Mouse (Mus musculus) mouse embryonic stem cell (cell line): Measurements from ENCODE around the gene Bpifa1.

ENCODE experiments used
- in situ Hi-C, 2 experiments: fragments of 300-500 bp; cut with MboI; formaldehyde crosslinking; loops; 1 replicate in 1 of 2; 3 replicates in 1 of 2; pipeline ENCODE4 v1.14.3; 2019 to 2020; ENCODE audit warnings: low sequenced_read_pairs in 2 of 2, low pct_unique_long_range_greater_than_20kb in 1 of 2, mixed read lengths in 1 of 2; ENCODE audit not compliant: unreplicated experiment in 1 of 2

Bpifa1 gene

GRCm38 (mm10) chr2:154193071-154193470 lies 50.4 kb downstream of the Bpifa1 start:
- in situ Hi-C loops = no loop called here

GRCm38 (mm10) chr2:154193994-154194504 lies 51.4 kb downstream of the Bpifa1 start:
- in situ Hi-C loops = no loop called here

GRCm38 (mm10) chr2:154197036-154197435 lies 54.4 kb downstream of the Bpifa1 start:
- in situ Hi-C loops = no loop called here
